In genomic region chr15:100635851-100636645, GRCm38 (mm10) we compare ENCODE assay signal across 8 mouse cellular contexts. TPM values are rescaled to one million over a fixed set of nuclear protein-coding genes. Genes with fewer than 3 reads are reported as not detected.
DNase-seq lines count a peak whose midpoint lies in the region; ATAC-seq and TF ChIP-seq lines count a peak whose summit lies in the region.

No protein-coding gene starts in this region.

- H3K27me3 ChIP-seq in embryonic facial prominence, embryonic 13.5 days: peaks cover 69% of the 10 kb centered on the region
- H3K27me3 ChIP-seq in hindbrain, postnatal 0 days (ENCODE audit: insufficient read depth, low read length): peaks cover 41% of the 10 kb centered on the region
- peaks cover 30% of the 10 kb centered on the region for H3K27me3 ChIP-seq in myocyte (ENCODE audit: control insufficient read depth, insufficient read depth, insufficient read length)

- TF ChIP-seq POLR2A in myocyte (IDR thresholded peaks at IDR 0.05; ENCODE audit: insufficient read length, low read depth): no peak

- H3K4me3 ChIP-seq in layer of hippocampus, adult 2 months: peak overlapping the region; percentile 52
- H3K4me3 ChIP-seq in embryonic facial prominence, embryonic 13.5 days: peak overlapping the region; percentile 56
- H3K4me3 ChIP-seq in hindbrain, postnatal 0 days (ENCODE audit: low read length): peak overlapping the region; percentile 47
- H3K4me3 ChIP-seq in myocyte: no peak overlapping the region

- WGBS in embryonic facial prominence, embryonic 13.5 days: 3% methylated on average over 38 of the region's 38 CpGs
- WGBS in hindbrain, postnatal 0 days: 4% methylated on average over 38 of the region's 38 CpGs

- H3ac ChIP-seq in myocyte (ENCODE audit: control insufficient read depth, insufficient read length): no peak overlapping the region

- no peaks in the 10 kb centered on the region for H3K9me3 ChIP-seq in embryonic facial prominence, embryonic 13.5 days
- no peaks in the 10 kb centered on the region for H3K9me3 ChIP-seq in hindbrain, postnatal 0 days (ENCODE audit: low read length)

- ATAC-seq in embryonic facial prominence, embryonic 13.5 days (ENCODE audit: insufficient number of reproducible peaks, insufficient read depth, low FRiP score, low TSS enrichment, low read depth): no peak
- no peak for ATAC-seq in hindbrain, postnatal 0 days
- no peak for ATAC-seq in megakaryocyte progenitor cell, adult 5-6 weeks (replicated peaks; ENCODE audit: poor library complexity)

- H3K4me2 ChIP-seq in embryonic facial prominence, embryonic 13.5 days: peak overlapping the region; percentile 98
- H3K4me2 ChIP-seq in hindbrain, postnatal 0 days (ENCODE audit: low read depth, low read length): peak overlapping the region; percentile 69
- peak overlapping the region; percentile 77 for H3K4me2 ChIP-seq in myocyte (ENCODE audit: low read depth)

- H3K4me1 ChIP-seq in embryonic facial prominence, embryonic 13.5 days: peaks cover 17% of the 10 kb centered on the region
- 0 out of 2 replicates have a peak, but pooled peaks cover 3% of the 10 kb centered on the region for H3K4me1 ChIP-seq in hindbrain, postnatal 0 days (ENCODE audit: insufficient read depth, low read length)

- DNase-seq in layer of hippocampus, adult 2 months (ENCODE audit: low spot score in 2 of 2): no peak
- DNase-seq in layer of hippocampus, adult 9-10 months (ENCODE audit: low spot score): no peak
- no peak for DNase-seq in hindbrain, postnatal 0 days (ENCODE audit: low spot score)
- no peak for DNase-seq in thymus, adult 18-20 months
- DNase-seq in cerebellum, postnatal 4 days (ENCODE audit: low spot score in 2 of 2): no peak

- H3K79me2 ChIP-seq in myocyte (ENCODE audit: control insufficient read depth, insufficient read depth): no peaks in the 10 kb centered on the region

- peak overlapping the region; percentile 64 for H3K9ac ChIP-seq in embryonic facial prominence, embryonic 13.5 days
- peak overlapping the region; percentile 33; the same call in 1 of the 2 replicates for H3K9ac ChIP-seq in hindbrain, postnatal 0 days (replicated peaks; ENCODE audit: low read length)

- H3K36me3 ChIP-seq in embryonic facial prominence, embryonic 13.5 days: no peaks in the 10 kb centered on the region
- no peaks in the 10 kb centered on the region for H3K36me3 ChIP-seq in hindbrain, postnatal 0 days (ENCODE audit: insufficient read depth, low read length)
- H3K36me3 ChIP-seq in myocyte (ENCODE audit: control insufficient read depth, insufficient read depth): no peaks in the 10 kb centered on the region

- H3K27ac ChIP-seq in layer of hippocampus, adult 2 months: no peak overlapping the region
- no peak overlapping the region for H3K27ac ChIP-seq in embryonic facial prominence, embryonic 13.5 days
- no peak overlapping the region for H3K27ac ChIP-seq in hindbrain, postnatal 0 days

- no peak for TF ChIP-seq CTCF in layer of hippocampus, adult 2 months (conservative IDR thresholded peaks at IDR 0.05)
- no peak for TF ChIP-seq CTCF in hindbrain, postnatal 0 days (IDR thresholded peaks at IDR 0.05; ENCODE audit: low read depth)

TF ChIP-seq in myocyte, 11 proteins besides CTCF, POLR2A, EP300 and RAD21:
- TF ChIP-seq POLR2AphosphoS2 (IDR thresholded peaks at IDR 0.05; ENCODE audit: insufficient read length, low read depth): no peak
- TF ChIP-seq MYOD1 (IDR thresholded peaks at IDR 0.05; ENCODE audit: control insufficient read depth in 1 of 3, insufficient read length in 2 of 3, low read depth in 2 of 3): no peak
- TF ChIP-seq SRF (IDR thresholded peaks at IDR 0.05; ENCODE audit: control insufficient read depth, insufficient read length, low read depth): no peak
- no peak for TF ChIP-seq USF1 (IDR thresholded peaks at IDR 0.05; ENCODE audit: low read depth)
- no peak for TF ChIP-seq E2F4 (IDR thresholded peaks at IDR 0.05; ENCODE audit: insufficient read depth)
- TF ChIP-seq MAX (IDR thresholded peaks at IDR 0.05; ENCODE audit: low read depth): no peak
- no peak for TF ChIP-seq REST (IDR thresholded peaks at IDR 0.05; ENCODE audit: insufficient read depth, insufficient read length)
- TF ChIP-seq CEBPB (IDR thresholded peaks at IDR 0.05; ENCODE audit: insufficient read depth, poor library complexity, severe bottlenecking): no peak
- no peak for TF ChIP-seq TCF3 (IDR thresholded peaks at IDR 0.05; ENCODE audit: insufficient read length, low read depth)
- no peak for TF ChIP-seq TCF12 (IDR thresholded peaks at IDR 0.05; ENCODE audit: insufficient read depth, poor library complexity, severe bottlenecking)
- TF ChIP-seq MYOG (IDR thresholded peaks at IDR 0.05; ENCODE audit: control insufficient read depth in 1 of 3, insufficient read depth in 1 of 3, insufficient read length in 2 of 3, low read depth in 2 of 3): no peak

RNA-seq across cellular contexts. Expression of gene Smagp, which starts 0.7 kb away (rescaled TPM):
- 1 to 10 TPM; 1.1 to 1.7 TPM for total RNA-seq in layer of hippocampus, adult 2 months (2021)
- polyA plus RNA-seq in embryonic facial prominence, embryonic 13.5 days (2015; fragmentation: Nextera tagmentation; extraction: Ambion mirVana): 9.2 and 10.1 TPM in 2 replicates
- total RNA-seq in hindbrain, postnatal 0 days (2014; rRNA removed): 2.7 and 5.8 TPM in 2 replicates
- 3.3 and 4.3 TPM in 2 replicates for polyA plus RNA-seq in hindbrain, postnatal 0 days (2015; fragmentation: Nextera tagmentation; extraction: Ambion mirVana)
- polyA plus RNA-seq in myocyte (2012; fragmentation: generic; extraction: Trizol): 2.0 TPM
- total RNA-seq in megakaryocyte progenitor cell, adult 5-6 weeks (2015): 0.64 and 1.1 TPM in 2 replicates
- 0.71 TPM in 1 of 2 replicates, not detected in the other for total RNA-seq in megakaryocyte progenitor cell, adult 5-6 weeks (2017)

RNA-seq across cellular contexts. Expression of gene Dazap2, which starts 20.9 kb away (rescaled TPM):
- 100 to 1,000 TPM; 112 to 113 TPM for total RNA-seq in layer of hippocampus, adult 2 months (2021)
- 155 and 159 TPM in 2 replicates for polyA plus RNA-seq in embryonic facial prominence, embryonic 13.5 days (2015; fragmentation: Nextera tagmentation; extraction: Ambion mirVana)
- total RNA-seq in hindbrain, postnatal 0 days (2014; rRNA removed): 108 and 141 TPM in 2 replicates
- polyA plus RNA-seq in hindbrain, postnatal 0 days (2015; fragmentation: Nextera tagmentation; extraction: Ambion mirVana): 156 and 164 TPM in 2 replicates
- 154 TPM for polyA plus RNA-seq in myocyte (2012; fragmentation: generic; extraction: Trizol)
- 334 and 357 TPM in 2 replicates for total RNA-seq in megakaryocyte progenitor cell, adult 5-6 weeks (2015)
- total RNA-seq in megakaryocyte progenitor cell, adult 5-6 weeks (2017): 136 and 150 TPM in 2 replicates

RNA-seq across cellular contexts. Expression of gene Bin2, which starts 33.3 kb away (rescaled TPM):
- 1 to 10 TPM; 5.3 to 5.6 TPM for total RNA-seq in layer of hippocampus, adult 2 months (2021)
- 2.1 and 4.7 TPM in 2 replicates for polyA plus RNA-seq in embryonic facial prominence, embryonic 13.5 days (2015; fragmentation: Nextera tagmentation; extraction: Ambion mirVana)
- total RNA-seq in hindbrain, postnatal 0 days (2014; rRNA removed): 0.61 and 0.63 TPM in 2 replicates
- 1.1 and 1.4 TPM in 2 replicates for polyA plus RNA-seq in hindbrain, postnatal 0 days (2015; fragmentation: Nextera tagmentation; extraction: Ambion mirVana)
- polyA plus RNA-seq in myocyte (2012; fragmentation: generic; extraction: Trizol): not detected
- total RNA-seq in megakaryocyte progenitor cell, adult 5-6 weeks (2015): 129 and 133 TPM in 2 replicates
- 98.9 and 105 TPM in 2 replicates for total RNA-seq in megakaryocyte progenitor cell, adult 5-6 weeks (2017)

RNA-seq across cellular contexts. Expression of gene Pou6f1, which starts 36.3 kb away (rescaled TPM):
- 100 to 1,000 TPM; 106 to 107 TPM for total RNA-seq in layer of hippocampus, adult 2 months (2021)
- 14.4 and 18.2 TPM in 2 replicates for polyA plus RNA-seq in embryonic facial prominence, embryonic 13.5 days (2015; fragmentation: Nextera tagmentation; extraction: Ambion mirVana)
- 84.1 and 85.2 TPM in 2 replicates for total RNA-seq in hindbrain, postnatal 0 days (2014; rRNA removed)
- polyA plus RNA-seq in hindbrain, postnatal 0 days (2015; fragmentation: Nextera tagmentation; extraction: Ambion mirVana): 23.8 and 24.9 TPM in 2 replicates
- polyA plus RNA-seq in myocyte (2012; fragmentation: generic; extraction: Trizol): 7.7 TPM
- 0.02 and 0.49 TPM in 2 replicates for total RNA-seq in megakaryocyte progenitor cell, adult 5-6 weeks (2015)
- total RNA-seq in megakaryocyte progenitor cell, adult 5-6 weeks (2017): 0.78 TPM in 1 of 2 replicates, not detected in the other

RNA-seq across cellular contexts. Expression of gene Cela1, which starts 51.7 kb away (rescaled TPM):
- total RNA-seq in layer of hippocampus, adult 2 months (2021): 1 to 10 TPM; 1.3 TPM
- polyA plus RNA-seq in embryonic facial prominence, embryonic 13.5 days (2015; fragmentation: Nextera tagmentation; extraction: Ambion mirVana): 1.5 and 2.1 TPM in 2 replicates
- 1.8 and 4.7 TPM in 2 replicates for total RNA-seq in hindbrain, postnatal 0 days (2014; rRNA removed)
- polyA plus RNA-seq in hindbrain, postnatal 0 days (2015; fragmentation: Nextera tagmentation; extraction: Ambion mirVana): 2.4 and 3.1 TPM in 2 replicates
- polyA plus RNA-seq in myocyte (2012; fragmentation: generic; extraction: Trizol): 23.5 TPM
- total RNA-seq in megakaryocyte progenitor cell, adult 5-6 weeks (2015): 12.2 and 28.8 TPM in 2 replicates
- total RNA-seq in megakaryocyte progenitor cell, adult 5-6 weeks (2017): 5.2 and 10.8 TPM in 2 replicates

Comparison
In these comparisons a context has a peak if more than half of its experiments do, and no peak if none do; other contexts are left out.
1. RNA of gene Bin2, which starts 33.3 kb away (total RNA-seq): 98.9 to 133 TPM in megakaryocyte progenitor cell, adult 5-6 weeks; 5.3 to 5.6 TPM in layer of hippocampus, adult 2 months and 0.61 to 0.63 TPM in hindbrain, postnatal 0 days; every median in the first group is over 10 times any median in the second.
2. Peak in every context shown above with its lines, with median percentiles within 50 percentile points of each other: H3K4me2 ChIP-seq.